Mouse (Mus musculus) heart, adult 2 months (tissue): ENCODE results near the gene Cnn2.

Experiments used
- CTCF ChIP-seq: fragments of 200-600 bp; IDR thresholded peaks from 2 replicates; pipeline ENCODE4 v1.8.1; 2022; ENCODE audit warnings: antibody characterized with exemption, mild to moderate bottlenecking, moderate library complexity
- EP300 ChIP-seq: fragments of 200-500 bp; IDR thresholded peaks from 2 replicates; pipeline ENCODE4 v1.6.1; 2011; ENCODE audit warnings: low read depth, low read length, control low read depth; ENCODE audit not compliant: insufficient read depth
- POLR2A ChIP-seq: fragments of 200-500 bp; IDR thresholded peaks from 2 replicates; pipeline ENCODE4 v1.6.1; 2011; ENCODE audit warnings: mild to moderate bottlenecking, low read depth, low read length, control low read depth; ENCODE audit not compliant: insufficient read depth

GRCm38 (mm10) chr10:79956643-79957154 lies 31.7 kb upstream of the Cnn2 start:
- TF ChIP-seq EP300 (no peak), CTCF (no peak), POLR2A (no peak)
